Mouse (Mus musculus): ENCODE data around the gene Retsat. TPM values are rescaled to one million over a fixed set of nuclear protein-coding genes. Genes with fewer than 3 reads are reported as not detected.

Retsat gene
- total RNA-seq, 1 experiment from 2014 or later = 309 TPM

Other genes with a start within 250 kb of the Retsat start
- gene Tmem150a, start 243.0 kb upstream of the Retsat start, total RNA-seq (2021) = 20.7 and 23.2 TPM in 2 replicates
- 368 and 473 TPM in 2 replicates for gene Rnf181, start 231.5 kb upstream of the Retsat start, total RNA-seq (2021)
- gene Vamp5, start 218.0 kb upstream of the Retsat start, total RNA-seq (2021) = 35.2 and 51.8 TPM in 2 replicates
- 117 and 154 TPM in 2 replicates for gene Vamp8, start 207.8 kb upstream of the Retsat start, total RNA-seq (2021)
- gene Ggcx, start 184.2 kb upstream of the Retsat start, total RNA-seq (2021) = 52.5 and 56.9 TPM in 2 replicates
- 199 and 214 TPM in 2 replicates for gene Mat2a, start 158.9 kb upstream of the Retsat start, total RNA-seq (2021)
- 0.39 TPM in 1 of 2 replicates, not detected in the other for gene Sh2d6, start 76.8 kb upstream of the Retsat start, total RNA-seq (2021)
- gene Capg, start 54.1 kb upstream of the Retsat start, total RNA-seq (2021) = 30.3 and 48.1 TPM in 2 replicates
- 23.3 and 24.4 TPM in 2 replicates for gene Elmod3, start 62 bp upstream of the Retsat start, total RNA-seq (2021)
- gene Tgoln1, start 18.5 kb downstream of the Retsat start, total RNA-seq (2021) = 176 and 187 TPM in 2 replicates
- gene Tcf7l1, start 190.8 kb downstream of the Retsat start, total RNA-seq (2021) = 10.0 and 13.1 TPM in 2 replicates